In the genomic region with DNA sequence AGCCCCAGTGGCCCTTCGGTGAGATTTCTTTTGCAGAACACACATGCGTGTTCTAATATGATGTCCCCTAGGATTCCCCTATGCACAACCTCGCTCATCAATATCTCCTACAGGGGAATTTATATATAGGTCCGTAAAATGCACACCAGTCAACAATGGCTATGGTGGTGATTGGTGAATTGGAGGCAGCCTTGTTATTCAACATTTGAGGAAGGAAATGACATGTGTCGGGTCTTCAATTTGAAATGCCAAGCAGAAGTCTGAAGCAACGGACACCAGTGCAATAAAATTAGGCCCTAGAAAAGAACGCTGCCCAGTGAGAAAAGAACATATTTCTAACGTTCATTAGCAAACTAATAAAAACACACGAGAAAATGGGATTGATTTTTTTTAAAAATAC, we compare ENCODE assay signal across 10 mouse cellular contexts. TPM values are rescaled to one million over a fixed set of nuclear protein-coding genes. Genes with fewer than 3 reads are reported as not detected.
DNase-seq lines count a peak whose midpoint lies in the region; ATAC-seq and TF ChIP-seq lines count a peak whose summit lies in the region.
"Had no signal": no experiment of that assay in that cellular context is flagged by ENCODE, and none has a peak within 500 bp of the region (broad histone marks: within the 10 kb centered on the region; RNA-seq: fewer than 3 reads in every experiment).

No protein-coding gene starts in this region.

- H3K4me1 ChIP-seq in lung, embryonic 16.5 days (replicated peaks; ENCODE audit: control insufficient read depth, insufficient read depth, low read length): peaks cover 6% of the 10 kb centered on the region
- peaks cover 5% of the 10 kb centered on the region for H3K4me1 ChIP-seq in lung, postnatal 0 days (ENCODE audit: insufficient read depth, low read depth, low read length)
- 0 out of 2 replicates have a peak, but pooled peaks cover 4% of the 10 kb centered on the region for H3K4me1 ChIP-seq in hindbrain, embryonic 11.5 days (replicated peaks; ENCODE audit: control insufficient read depth, insufficient read depth, low read length)
- peaks cover 2% of the 10 kb centered on the region; the same call in 1 of the 2 replicates for H3K4me1 ChIP-seq in stomach, postnatal 0 days (replicated peaks; ENCODE audit: control insufficient read depth, insufficient read depth)

- DNase-seq in lung, postnatal 0 days (ENCODE audit: low spot score): no peak
- DNase-seq in hindbrain, embryonic 11.5 days (ENCODE audit: low spot score): no peak
- no peak for DNase-seq in stomach, postnatal 0 days (ENCODE audit: low spot score)
- no peak for DNase-seq in testis, postnatal 14 days (ENCODE audit: low spot score)
- no peak for DNase-seq in adipocyte (ENCODE audit: low spot score)
- DNase-seq in urinary bladder, postnatal 10 days (ENCODE audit: low spot score): no peak
- DNase-seq: cerebellum, adult 8-10 months had no signal

- no peaks in the 10 kb centered on the region for H3K79me2 ChIP-seq in macrophage (ENCODE audit: inconsistent target)

- H3K4me2 ChIP-seq in lung, embryonic 16.5 days (ENCODE audit: low read depth, low read length): peak overlapping the region; percentile 78
- no peak overlapping the region for H3K4me2 ChIP-seq in lung, postnatal 0 days (replicated peaks; ENCODE audit: low read depth, low read length)
- H3K4me2 ChIP-seq in hindbrain, embryonic 11.5 days (replicated peaks; ENCODE audit: low read depth, low read length): peak overlapping the region; percentile 54; the same call in 1 of the 2 replicates
- H3K4me2 ChIP-seq in stomach, postnatal 0 days (replicated peaks; ENCODE audit: low read depth): peak overlapping the region; percentile 72

- 68% methylated on average over 9 of the region's 9 CpGs for WGBS in lung, embryonic 16.5 days
- 66% methylated on average over 9 of the region's 9 CpGs for WGBS in lung, postnatal 0 days
- WGBS in hindbrain, embryonic 11.5 days: 63% methylated on average over 9 of the region's 9 CpGs
- 25% methylated on average over 9 of the region's 9 CpGs for WGBS in macrophage (ENCODE audit: missing documents)
- 73% methylated on average over 9 of the region's 9 CpGs for WGBS in stomach, postnatal 0 days

- no peak overlapping the region for H3K27ac ChIP-seq in lung, embryonic 16.5 days (ENCODE audit: low read length)
- no peak overlapping the region for H3K27ac ChIP-seq in lung, postnatal 0 days (ENCODE audit: low read length)
- H3K27ac ChIP-seq in hindbrain, embryonic 11.5 days (ENCODE audit: low read depth, low read length): no peak overlapping the region
- H3K27ac ChIP-seq in macrophage: peak overlapping the region; percentile 38
- H3K27ac ChIP-seq in stomach, postnatal 0 days (replicated peaks): no peak overlapping the region

- H3K9ac ChIP-seq in lung, embryonic 16.5 days (ENCODE audit: low read length): no peak overlapping the region
- H3K9ac ChIP-seq in lung, postnatal 0 days (replicated peaks; ENCODE audit: low read depth): no peak overlapping the region
- H3K9ac ChIP-seq in hindbrain, embryonic 11.5 days (ENCODE audit: low read depth, low read length): no peak overlapping the region
- H3K9ac ChIP-seq in stomach, postnatal 0 days (ENCODE audit: low read length): no peak overlapping the region

- peaks cover 9% of the 10 kb centered on the region; the same call in 1 of the 2 replicates for H3K27me3 ChIP-seq in lung, embryonic 16.5 days (ENCODE audit: control insufficient read depth, insufficient read depth, low read depth, low read length)
- H3K27me3 ChIP-seq in lung, postnatal 0 days (replicated peaks; ENCODE audit: insufficient read depth, low read length): peaks cover 15% of the 10 kb centered on the region; the same call in 1 of the 2 replicates
- no peaks in the 10 kb centered on the region for H3K27me3 ChIP-seq in hindbrain, embryonic 11.5 days (ENCODE audit: control insufficient read depth, insufficient read depth, low read length)
- no peaks in the 10 kb centered on the region for H3K27me3 ChIP-seq in stomach, postnatal 0 days (ENCODE audit: control insufficient read depth, insufficient read depth, low read length)

- TF ChIP-seq CTCF in lung, postnatal 0 days (IDR thresholded peaks at IDR 0.05): no peak
- TF ChIP-seq CTCF in stomach, postnatal 0 days (IDR thresholded peaks at IDR 0.05; ENCODE audit: low read depth): no peak

- no peak for ATAC-seq in lung, embryonic 16.5 days (ENCODE audit: low read depth)
- no peak for ATAC-seq in lung, postnatal 0 days
- no peak for ATAC-seq in hindbrain, embryonic 11.5 days (ENCODE audit: low FRiP score)
- no peak for ATAC-seq in stomach, postnatal 0 days (ENCODE audit: low FRiP score, low TSS enrichment)

- no peaks in the 10 kb centered on the region; the same call in 1 of the 2 replicates for H3K9me3 ChIP-seq in lung, embryonic 16.5 days (ENCODE audit: control insufficient read depth, low read length)
- H3K9me3 ChIP-seq in lung, postnatal 0 days (ENCODE audit: low read length): no peaks in the 10 kb centered on the region
- H3K9me3 ChIP-seq in hindbrain, embryonic 11.5 days (ENCODE audit: control insufficient read depth, low read length): no peaks in the 10 kb centered on the region
- no peaks in the 10 kb centered on the region for H3K9me3 ChIP-seq in stomach, postnatal 0 days (ENCODE audit: control insufficient read depth, low read length)

- H3K36me3 ChIP-seq in lung, embryonic 16.5 days (ENCODE audit: control insufficient read depth, insufficient read depth, low read length): no peaks in the 10 kb centered on the region
- no peaks in the 10 kb centered on the region for H3K36me3 ChIP-seq in lung, postnatal 0 days (ENCODE audit: insufficient read depth, low read length)
- H3K36me3 ChIP-seq in hindbrain, embryonic 11.5 days (ENCODE audit: control insufficient read depth, insufficient read depth, low read length): no peaks in the 10 kb centered on the region
- no peaks in the 10 kb centered on the region for H3K36me3 ChIP-seq in macrophage (ENCODE audit: inconsistent target)
- H3K36me3 ChIP-seq in stomach, postnatal 0 days (ENCODE audit: control insufficient read depth, insufficient read depth, low read length): no peaks in the 10 kb centered on the region

- TF ChIP-seq EP300 in lung, postnatal 0 days (IDR thresholded peaks at IDR 0.05): no peak
- TF ChIP-seq EP300 in stomach, postnatal 0 days (optimal IDR thresholded peaks at IDR 0.05): no peak

- H3K4me3 ChIP-seq in lung, embryonic 16.5 days (ENCODE audit: low read length): no peak overlapping the region; the same call in 1 of the 2 replicates
- no peak overlapping the region for H3K4me3 ChIP-seq in lung, postnatal 0 days (ENCODE audit: low read depth, low read length)
- no peak overlapping the region for H3K4me3 ChIP-seq in hindbrain, embryonic 11.5 days (ENCODE audit: low read depth, low read length)
- H3K4me3 ChIP-seq in macrophage (ENCODE audit: inconsistent target): peak overlapping the region; percentile 41
- H3K4me3 ChIP-seq in stomach, postnatal 0 days (ENCODE audit: low read depth, low read length): no peak overlapping the region; the same call in 1 of the 2 replicates

RNA-seq across cellular contexts. Expression of a gene that starts 0.5 kb away (rescaled TPM):
- 0.53 and 0.73 TPM in 2 replicates for polyA plus RNA-seq in lung, embryonic 16.5 days (2015; fragmentation: Nextera tagmentation; extraction: Ambion mirVana)
- polyA plus RNA-seq in lung, postnatal 0 days (2015; fragmentation: Nextera tagmentation; extraction: Ambion mirVana): 2.0 and 2.6 TPM in 2 replicates
- 0.36 and 0.37 TPM in 2 replicates for polyA plus RNA-seq in hindbrain, embryonic 11.5 days (2014; fragmentation: Nextera tagmentation; extraction: Ambion mirVana)
- total RNA-seq in macrophage (2018; cell fraction: chromatin; rRNA removed): not detected
- not detected for total RNA-seq in macrophage (2018; cell fraction: cytosol; rRNA removed)
- not detected for total RNA-seq in macrophage (2018; cell fraction: nucleus; rRNA removed)
- polyA plus RNA-seq in macrophage (2018): not detected in 3 replicates
- not detected in 2 replicates for polyA plus RNA-seq in stomach, postnatal 0 days (2015; fragmentation: Nextera tagmentation; extraction: Ambion mirVana)

RNA-seq across cellular contexts. Expression of a gene that starts 17.8 kb away (rescaled TPM):
- 16.2 and 16.9 TPM in 2 replicates for polyA plus RNA-seq in lung, embryonic 16.5 days (2015; fragmentation: Nextera tagmentation; extraction: Ambion mirVana)
- 15.6 and 15.9 TPM in 2 replicates for polyA plus RNA-seq in lung, postnatal 0 days (2015; fragmentation: Nextera tagmentation; extraction: Ambion mirVana)
- polyA plus RNA-seq in hindbrain, embryonic 11.5 days (2014; fragmentation: Nextera tagmentation; extraction: Ambion mirVana): 10.0 and 12.2 TPM in 2 replicates
- total RNA-seq in macrophage (2018; cell fraction: chromatin; rRNA removed): 10 to 100 TPM in 8 of 26 experiments, 1 to 10 TPM in 18; 2.2 to 28.5 (median 7.2) TPM
- 10 to 100 TPM in 1 of 26 experiments, 1 to 10 TPM in 25; 3.2 to 10.3 (median 5.4) TPM for total RNA-seq in macrophage (2018; cell fraction: cytosol; rRNA removed)
- 10 to 100 TPM in 13 of 26 experiments, 1 to 10 TPM in 13; 4.4 to 17.4 (median 10.1) TPM for total RNA-seq in macrophage (2018; cell fraction: nucleus; rRNA removed)
- polyA plus RNA-seq in macrophage (2018): 3.1 to 6.0 TPM (median 5.1 TPM) in 3 replicates
- polyA plus RNA-seq in stomach, postnatal 0 days (2015; fragmentation: Nextera tagmentation; extraction: Ambion mirVana): 7.9 and 9.0 TPM in 2 replicates

RNA-seq across cellular contexts. Expression of a gene that starts 17.9 kb away (rescaled TPM):
- 1.7 and 2.6 TPM in 2 replicates for polyA plus RNA-seq in lung, embryonic 16.5 days (2015; fragmentation: Nextera tagmentation; extraction: Ambion mirVana)
- 4.9 and 6.3 TPM in 2 replicates for polyA plus RNA-seq in lung, postnatal 0 days (2015; fragmentation: Nextera tagmentation; extraction: Ambion mirVana)
- polyA plus RNA-seq in hindbrain, embryonic 11.5 days (2014; fragmentation: Nextera tagmentation; extraction: Ambion mirVana): 0.54 and 2.1 TPM in 2 replicates
- total RNA-seq in macrophage (2018; cell fraction: chromatin; rRNA removed): under 1 TPM in 8 of 26 experiments, not detected in 18; 0.30 to 0.84 (median 0.45) TPM
- under 1 TPM in 22 of 26 experiments, not detected in 4; 0.06 to 0.59 (median 0.24) TPM for total RNA-seq in macrophage (2018; cell fraction: cytosol; rRNA removed)
- 1 to 10 TPM in 1 of 26 experiments, under 1 TPM in 12, not detected in 13; 0.09 to 1.0 (median 0.33) TPM for total RNA-seq in macrophage (2018; cell fraction: nucleus; rRNA removed)
- polyA plus RNA-seq in macrophage (2018): 0.11 to 0.18 TPM in 2 of 3 replicates, not detected in the other
- polyA plus RNA-seq in stomach, postnatal 0 days (2015; fragmentation: Nextera tagmentation; extraction: Ambion mirVana): 0.51 and 1.1 TPM in 2 replicates
- polyA plus RNA-seq: kidney, adult 2 months had no signal
